Mouse (Mus musculus): ENCODE data around the gene Kdelc1. TPM values are rescaled to one million over a fixed set of nuclear protein-coding genes. Genes with fewer than 3 reads are reported as not detected.

The Kdelc1 gene
- total RNA-seq, 2 experiments from 2014 or later: 9.1 to 9.3 TPM

GRCm38 (mm10) chr1:44101448-44102225 is 17.0 kb downstream of the Kdelc1 start:
- intact Hi-C loops (cut with DNase I; ENCODE audit: low total_unique reads): no loop called here
- DNase-seq: no peak

GRCm38 (mm10) chr1:44064625-44065024 is 54.0 kb downstream of the Kdelc1 start:
- intact Hi-C loops (cut with DNase I; ENCODE audit: low total_unique reads): loop anchor here (5.0 to 10.0 kb wide), 2 partner anchors 162 to 310 kb away; no protein-coding TSS in a partner anchor
- peak; percentile 23 for DNase-seq

- intact Hi-C loops (cut with DNase I; ENCODE audit: low total_unique reads): loop anchor here (5.0 to 10.0 kb wide), 2 partner anchors 161 to 309 kb away; no protein-coding TSS in a partner anchor
Observed at GRCm38 (mm10) chr1:44063439-44063838, 55.2 kb downstream of the Kdelc1 start.

GRCm38 (mm10) chr1:44061836-44062235 is 56.8 kb downstream of the Kdelc1 start, which contains the start of gene Gm8251:
Gene Gm8251 (minus strand): TSS chr1:44061936.
- DNase-seq: no peak
- intact Hi-C loops (cut with DNase I; ENCODE audit: low total_unique reads): loop anchor here (5.0 to 10.0 kb wide), 2 partner anchors 160 to 307 kb away; no protein-coding TSS in a partner anchor

More at GRCm38 (mm10) chr1:44063439-44063838, 55.2 kb downstream of the Kdelc1 start:
- DNase-seq: no peak

- intact Hi-C loops (cut with DNase I; ENCODE audit: low total_unique reads): no loop called here
- no peak for DNase-seq
Observed at GRCm38 (mm10) chr1:44057805-44058204, 60.8 kb downstream of the Kdelc1 start.

Other genes with a start within 250 kb of the Kdelc1 start
- gene Tpp2, start 185.2 kb downstream of the Kdelc1 start, total RNA-seq (2021): 10 to 100 TPM; 31.5 to 35.0 TPM
- 10 to 100 TPM; 53.9 to 62.2 TPM for gene Mettl21c, start 98.8 kb downstream of the Kdelc1 start, total RNA-seq (2021)
- gene Gm8251, start 56.9 kb downstream of the Kdelc1 start, total RNA-seq (2021): not detected
- 1 to 10 TPM; 4.5 to 6.2 TPM for gene Tex30, start 16.4 kb downstream of the Kdelc1 start, total RNA-seq (2021)
- 1 to 10 TPM; 6.8 to 7.0 TPM for gene Bivm, start 149 bp upstream of the Kdelc1 start, total RNA-seq (2021)
- 10 to 100 TPM in 1 of 2 experiments, 1 to 10 TPM in 1; 9.8 to 16.6 TPM for gene Ercc5, start 28.9 kb upstream of the Kdelc1 start, total RNA-seq (2021)
- gene Mettl21e, start 100.2 kb upstream of the Kdelc1 start, total RNA-seq (2021): 1 to 10 TPM; 1.3 to 5.4 TPM

Measured in gastrocnemius, postnatal 14 days (tissue).